In genomic region chr11:116078221-116078620, GRCm38 (mm10) we compare ENCODE assay signal across 8 mouse cellular contexts. TPM values are rescaled to one million over a fixed set of nuclear protein-coding genes. Genes with fewer than 3 reads are reported as not detected.
DNase-seq lines count a peak whose midpoint lies in the region; ATAC-seq and TF ChIP-seq lines count a peak whose summit lies in the region.

No protein-coding gene starts in this region.

- H3K27ac ChIP-seq in kidney, embryonic 14.5 days (ENCODE audit: low read depth, low read length) = peak overlapping the region; percentile 14; the same call in 1 of the 2 replicates
- peak overlapping the region; percentile 14; the same call in 1 of the 2 replicates for H3K27ac ChIP-seq in midbrain, embryonic 14.5 days (replicated peaks; ENCODE audit: low read depth, low read length)
- peak overlapping the region; percentile 92 for H3K27ac ChIP-seq in stomach, postnatal 0 days (replicated peaks)

- peaks cover 10% of the 10 kb centered on the region for H3K4me1 ChIP-seq in kidney, embryonic 14.5 days (ENCODE audit: control insufficient read depth, insufficient read depth, low read length)
- H3K4me1 ChIP-seq in midbrain, embryonic 14.5 days (ENCODE audit: control insufficient read depth, insufficient read depth, low read length) = no peaks in the 10 kb centered on the region
- 0 out of 2 replicates have a peak, but pooled peaks cover 3% of the 10 kb centered on the region for H3K4me1 ChIP-seq in stomach, postnatal 0 days (replicated peaks; ENCODE audit: control insufficient read depth, insufficient read depth)

- H3K9ac ChIP-seq in kidney, embryonic 14.5 days (ENCODE audit: low read depth, low read length) = peak overlapping the region; percentile 50; the same call in 1 of the 2 replicates
- H3K9ac ChIP-seq in midbrain, embryonic 14.5 days (replicated peaks; ENCODE audit: low read length) = peak overlapping the region; percentile 47
- H3K9ac ChIP-seq in stomach, postnatal 0 days (ENCODE audit: low read length) = peak overlapping the region; percentile 27; the same call in 1 of the 2 replicates

- DNase-seq in kidney, adult 11 months = no peak
- peak; percentile 65 for DNase-seq in embryo, embryonic 10 days (ENCODE audit: low spot score)
- peak; percentile 55 to 61 for DNase-seq in heart, postnatal 14 days
- peak; percentile 83 for DNase-seq in liver
- DNase-seq in midbrain, embryonic 14.5 days = peak; percentile 45
- peak; percentile 72 for DNase-seq in stomach, postnatal 0 days (ENCODE audit: low spot score)
- no peak for DNase-seq in left cerebral cortex, adult 11 months (ENCODE audit: low spot score)

- peaks cover 43% of the 10 kb centered on the region for H3K36me3 ChIP-seq in kidney, embryonic 14.5 days (ENCODE audit: control insufficient read depth, insufficient read depth, low read length)
- peaks cover 45% of the 10 kb centered on the region for H3K36me3 ChIP-seq in midbrain, embryonic 14.5 days (ENCODE audit: control insufficient read depth, insufficient read depth, low read length)
- peaks cover 26% of the 10 kb centered on the region for H3K36me3 ChIP-seq in stomach, postnatal 0 days (ENCODE audit: control insufficient read depth, insufficient read depth, low read length)

- intact Hi-C loops in heart, postnatal 14 days (cut with DNase I) = no loop called here

- H3K4me3 ChIP-seq in kidney, embryonic 14.5 days (ENCODE audit: low read length) = peak overlapping the region; percentile 27
- H3K4me3 ChIP-seq in midbrain, embryonic 14.5 days (replicated peaks; ENCODE audit: low read depth, low read length) = peak overlapping the region; percentile 19
- peak overlapping the region; percentile 24 for H3K4me3 ChIP-seq in stomach, postnatal 0 days (ENCODE audit: low read depth, low read length)

- H3K9me3 ChIP-seq in kidney, embryonic 14.5 days (ENCODE audit: control insufficient read depth, low read length) = no peaks in the 10 kb centered on the region
- no peaks in the 10 kb centered on the region for H3K9me3 ChIP-seq in midbrain, embryonic 14.5 days (ENCODE audit: control insufficient read depth, low read length)
- no peaks in the 10 kb centered on the region for H3K9me3 ChIP-seq in stomach, postnatal 0 days (ENCODE audit: control insufficient read depth, low read length)

- TF ChIP-seq CTCF in stomach, postnatal 0 days (IDR thresholded peaks at IDR 0.05; ENCODE audit: low read depth) = no peak

- WGBS in kidney, embryonic 14.5 days = 8% methylated on average over 16 of the region's 16 CpGs
- 7% methylated on average over 16 of the region's 16 CpGs for WGBS in midbrain, embryonic 14.5 days
- WGBS in stomach, postnatal 0 days = 14% methylated on average over 16 of the region's 16 CpGs

- no peak for TF ChIP-seq EP300 in stomach, postnatal 0 days (optimal IDR thresholded peaks at IDR 0.05)

- H3K4me2 ChIP-seq in kidney, embryonic 14.5 days (replicated peaks; ENCODE audit: low read depth, low read length) = peak overlapping the region; percentile 49
- H3K4me2 ChIP-seq in midbrain, embryonic 14.5 days (ENCODE audit: low read length) = peak overlapping the region; percentile 51
- peak overlapping the region; percentile 55 for H3K4me2 ChIP-seq in stomach, postnatal 0 days (replicated peaks; ENCODE audit: low read depth)

- H3K27me3 ChIP-seq in kidney, embryonic 14.5 days (ENCODE audit: control insufficient read depth, insufficient read depth, low read length) = no peaks in the 10 kb centered on the region
- no peaks in the 10 kb centered on the region for H3K27me3 ChIP-seq in midbrain, embryonic 14.5 days (ENCODE audit: control insufficient read depth, insufficient read depth, low read length)
- no peaks in the 10 kb centered on the region for H3K27me3 ChIP-seq in stomach, postnatal 0 days (ENCODE audit: control insufficient read depth, insufficient read depth, low read length)

- 0 out of 2 replicates have a peak, but pooled peaks have one; percentile 30 for ATAC-seq in kidney, embryonic 14.5 days (ENCODE audit: low FRiP score, low TSS enrichment)
- no peak for ATAC-seq in midbrain, embryonic 14.5 days (ENCODE audit: low FRiP score, low TSS enrichment)
- peak; percentile 33 for ATAC-seq in stomach, postnatal 0 days (ENCODE audit: low FRiP score, low TSS enrichment)

RNA-seq across cellular contexts. Expression of gene Unc13d, which starts 0.5 kb away (rescaled TPM):
- polyA plus RNA-seq in kidney, embryonic 14.5 days (2014; fragmentation: Nextera tagmentation; extraction: Ambion mirVana) = 1.3 and 1.5 TPM in 2 replicates
- total RNA-seq in heart, postnatal 14 days (2021) = 1 to 10 TPM in 1 of 2 experiments, under 1 TPM in 1; 0.81 to 1.7 TPM
- 1.1 and 1.5 TPM in 2 replicates for polyA plus RNA-seq in midbrain, embryonic 14.5 days (2014; fragmentation: Nextera tagmentation; extraction: Ambion mirVana)
- polyA plus RNA-seq in stomach, postnatal 0 days (2015; fragmentation: Nextera tagmentation; extraction: Ambion mirVana) = 2.3 and 2.8 TPM in 2 replicates

RNA-seq across cellular contexts. Expression of gene Wbp2, which starts 8.6 kb away (rescaled TPM):
- 55.2 and 80.2 TPM in 2 replicates for polyA plus RNA-seq in kidney, embryonic 14.5 days (2014; fragmentation: Nextera tagmentation; extraction: Ambion mirVana)
- 10 to 100 TPM; 83.6 to 89.5 TPM for total RNA-seq in heart, postnatal 14 days (2021)
- polyA plus RNA-seq in midbrain, embryonic 14.5 days (2014; fragmentation: Nextera tagmentation; extraction: Ambion mirVana) = 152 and 160 TPM in 2 replicates
- 71.0 and 89.6 TPM in 2 replicates for polyA plus RNA-seq in stomach, postnatal 0 days (2015; fragmentation: Nextera tagmentation; extraction: Ambion mirVana)

RNA-seq across cellular contexts. Expression of gene Unk, which starts 48.1 kb away (rescaled TPM):
- 24.4 and 37.2 TPM in 2 replicates for polyA plus RNA-seq in kidney, embryonic 14.5 days (2014; fragmentation: Nextera tagmentation; extraction: Ambion mirVana)
- total RNA-seq in heart, postnatal 14 days (2021) = 10 to 100 TPM; 12.2 to 12.9 TPM
- 26.5 and 33.0 TPM in 2 replicates for polyA plus RNA-seq in midbrain, embryonic 14.5 days (2014; fragmentation: Nextera tagmentation; extraction: Ambion mirVana)
- polyA plus RNA-seq in stomach, postnatal 0 days (2015; fragmentation: Nextera tagmentation; extraction: Ambion mirVana) = 8.3 and 9.1 TPM in 2 replicates

RNA-seq across cellular contexts. Expression of gene Trim47, which starts 48.8 kb away (rescaled TPM):
- polyA plus RNA-seq in kidney, embryonic 14.5 days (2014; fragmentation: Nextera tagmentation; extraction: Ambion mirVana) = 12.2 and 12.8 TPM in 2 replicates
- 10 to 100 TPM; 46.3 to 46.9 TPM for total RNA-seq in heart, postnatal 14 days (2021)
- 5.2 and 5.3 TPM in 2 replicates for polyA plus RNA-seq in midbrain, embryonic 14.5 days (2014; fragmentation: Nextera tagmentation; extraction: Ambion mirVana)
- polyA plus RNA-seq in stomach, postnatal 0 days (2015; fragmentation: Nextera tagmentation; extraction: Ambion mirVana) = 33.8 and 34.6 TPM in 2 replicates

RNA-seq across cellular contexts. Expression of gene H3f3b, which starts 50.5 kb away (rescaled TPM):
- 1,830 and 1,881 TPM in 2 replicates for polyA plus RNA-seq in kidney, embryonic 14.5 days (2014; fragmentation: Nextera tagmentation; extraction: Ambion mirVana)
- total RNA-seq in heart, postnatal 14 days (2021) = 100 to 1,000 TPM; 184 to 193 TPM
- 2,683 and 2,948 TPM in 2 replicates for polyA plus RNA-seq in midbrain, embryonic 14.5 days (2014; fragmentation: Nextera tagmentation; extraction: Ambion mirVana)
- polyA plus RNA-seq in stomach, postnatal 0 days (2015; fragmentation: Nextera tagmentation; extraction: Ambion mirVana) = 1,343 and 1,357 TPM in 2 replicates

Comparison
In these comparisons a context has a peak if more than half of its experiments do, and no peak if none do; other contexts are left out.
1. H3K27ac ChIP-seq: peak in every context shown above with its lines; median percentile 92 in stomach, postnatal 0 days; 14 in kidney, embryonic 14.5 days; 14 in midbrain, embryonic 14.5 days.
2. DNase-seq: peak in embryo, embryonic 10 days (single experiment), heart, postnatal 14 days (2 of 2), liver (single experiment), midbrain, embryonic 14.5 days (single experiment) and stomach, postnatal 0 days (single experiment); none in kidney, adult 11 months (single experiment) and left cerebral cortex, adult 11 months (single experiment).
3. Peak in every context shown above with its lines, with median percentiles within 50 percentile points of each other: H3K4me2 ChIP-seq, H3K4me3 ChIP-seq and H3K9ac ChIP-seq.